Mouse (Mus musculus) megakaryocyte-erythroid progenitor cell, adult 5-6 weeks (primary cell): Measurements from ENCODE around the gene Slc2a4. TPM values are rescaled to one million over a fixed set of nuclear protein-coding genes. Genes with fewer than 3 reads are reported as not detected.
"Not testable (repeated sequence)": the region's sequence is repeated elsewhere in the genome, so short reads cannot be mapped to it uniquely, and the experiment has no call there.

ENCODE experiments used
- ATAC-seq: replicated peaks from 2 replicates; pipeline ENCODE4 v1.8.0; 2016; ENCODE audit warnings: mild to moderate bottlenecking, inconsistent platforms; ENCODE audit not compliant: severe bottlenecking, poor library complexity, low FRiP score, low TSS enrichment
- total RNA-seq, 2 experiments: library from RNA; stranded (forward) in 1 of 2; stranded (reverse) in 1 of 2; fragments of 200-1000, 215-1000 nt in 1 of 2; fragments of >200 nt in 1 of 2; fragmentation: Nextera tagmentation in 1 of 2; gene quantifications; 2 replicates each; pipeline ENCODE4 v1.2.3; 2014 to 2017

Slc2a4 gene
- total RNA-seq, 2 experiments from 2014 or later: 0.19 to 5.2 TPM

DNA sequence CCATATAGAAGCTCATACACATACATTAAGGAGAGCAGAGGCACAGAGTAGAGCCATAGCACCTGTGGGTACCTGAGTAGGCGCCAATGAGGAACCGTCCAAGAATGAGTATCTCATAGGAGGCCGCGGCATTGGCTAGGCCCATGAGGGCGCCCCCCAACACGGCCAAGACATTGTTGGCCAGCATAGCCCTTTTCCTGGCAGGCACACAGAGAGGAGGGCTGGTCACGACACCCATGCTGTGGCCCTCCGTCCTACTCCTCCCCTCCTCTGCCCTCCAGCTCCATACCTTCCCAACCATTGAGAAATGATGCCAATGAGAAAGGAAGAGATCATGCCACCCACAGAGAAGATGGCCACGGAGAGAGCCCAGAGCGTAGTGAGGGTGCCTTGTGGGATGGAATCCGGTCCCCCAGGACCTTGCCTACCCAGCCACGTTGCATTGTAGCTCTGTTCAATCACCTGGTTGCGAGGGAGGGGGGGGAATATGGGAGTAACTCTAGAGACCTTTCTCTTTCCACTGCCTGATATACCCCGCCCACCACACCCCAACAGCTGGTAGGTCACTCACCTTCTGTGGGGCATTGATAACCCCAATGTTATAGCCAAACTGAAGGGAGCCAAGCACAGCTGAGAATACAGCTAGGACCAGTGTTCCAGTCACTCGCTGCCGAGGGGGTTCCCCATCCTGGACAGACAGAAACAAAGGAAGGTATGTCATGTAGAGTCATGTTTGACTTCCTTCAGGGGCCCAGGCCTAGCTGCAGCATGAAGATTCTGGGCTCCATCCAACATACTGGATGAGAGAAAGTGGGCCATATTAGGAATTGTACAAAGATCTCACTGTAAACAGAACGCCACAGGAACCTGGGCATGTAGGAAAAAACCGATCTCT lies 1.7 kb downstream of the Slc2a4 start:
- ATAC-seq: peak; percentile 43

DNA sequence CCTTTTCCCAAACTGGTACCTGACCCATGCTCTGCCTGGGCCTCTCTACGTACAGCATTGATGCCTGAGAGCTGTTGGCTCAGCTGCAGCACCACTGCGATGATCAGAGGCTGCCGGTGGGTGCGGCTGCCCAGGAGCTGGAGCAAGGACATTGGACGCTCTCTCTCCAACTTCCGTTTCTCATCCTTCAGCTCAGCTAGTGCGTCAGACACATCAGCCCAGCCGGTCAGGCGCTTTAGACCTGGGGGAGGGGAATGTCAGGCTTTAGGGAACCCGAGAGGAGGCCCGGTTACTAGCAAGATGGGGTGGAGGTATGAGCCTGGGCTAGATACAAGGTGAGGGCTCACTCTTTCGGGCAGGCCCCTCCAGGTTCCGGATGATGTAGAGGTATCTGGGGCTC lies 2.8 kb downstream of the Slc2a4 start:
- ATAC-seq: no peak

DNA sequence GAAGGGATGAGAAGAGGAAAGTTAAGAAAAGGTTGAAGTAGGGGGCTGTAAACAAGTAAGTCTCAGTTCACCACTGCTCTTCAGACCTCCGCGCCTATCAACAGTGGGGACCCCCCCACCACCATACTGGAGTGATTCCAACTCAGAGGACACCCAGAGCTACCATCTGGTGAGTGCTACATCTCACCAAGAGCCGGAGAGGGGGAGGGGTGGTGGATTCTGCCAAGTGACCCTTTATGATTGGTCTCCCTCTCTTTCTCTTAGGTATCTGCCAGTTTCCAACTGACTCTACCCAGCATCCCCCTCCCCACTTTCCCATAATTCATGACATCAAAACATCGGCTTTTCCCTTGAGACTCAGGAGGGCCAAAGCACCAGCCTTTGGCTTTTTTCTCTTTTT lies 7.0 kb downstream of the Slc2a4 start:
- no peak for ATAC-seq

DNA sequence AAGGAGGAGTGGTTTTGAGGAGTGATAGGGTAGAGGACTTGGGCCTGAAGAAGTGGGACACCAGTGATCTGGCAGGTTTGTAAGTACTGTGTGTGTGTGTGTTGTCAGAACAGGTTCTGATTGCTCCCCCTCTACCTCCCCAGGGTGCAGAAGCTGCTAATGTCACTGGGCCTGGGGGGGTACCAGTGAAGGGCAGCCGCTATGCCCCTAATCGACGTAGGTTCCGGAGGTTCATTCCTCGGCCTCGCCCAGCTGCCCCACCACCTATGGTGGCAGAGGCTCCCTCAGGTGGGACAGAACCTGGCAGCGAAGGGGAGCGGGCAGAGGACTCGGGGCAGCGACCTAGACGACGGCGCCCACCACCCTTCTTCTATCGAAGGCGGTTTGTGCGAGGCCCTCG lies 8.3 kb downstream of the Slc2a4 start:
- no peak for ATAC-seq

DNA sequence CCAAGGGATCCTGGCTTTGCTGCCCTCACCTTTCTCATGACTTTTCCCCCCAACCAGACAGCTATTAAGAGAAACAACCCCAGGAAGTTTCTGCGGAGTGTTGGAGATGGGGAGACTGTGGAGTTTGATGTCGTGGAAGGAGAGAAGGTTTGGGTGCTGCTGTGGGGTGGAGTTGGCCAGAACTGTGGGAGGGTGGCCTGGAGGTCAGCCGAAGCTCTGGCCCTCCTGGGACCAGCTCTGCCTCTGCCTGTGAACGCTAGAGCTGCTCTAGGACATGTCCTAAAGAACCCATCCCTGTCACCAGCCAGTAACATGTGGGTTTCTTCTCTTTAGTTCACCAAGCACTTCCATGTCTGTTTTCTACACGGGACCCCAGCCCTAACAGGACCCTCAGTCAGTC lies 8.8 kb downstream of the Slc2a4 start:
- no peak for ATAC-seq

DNA sequence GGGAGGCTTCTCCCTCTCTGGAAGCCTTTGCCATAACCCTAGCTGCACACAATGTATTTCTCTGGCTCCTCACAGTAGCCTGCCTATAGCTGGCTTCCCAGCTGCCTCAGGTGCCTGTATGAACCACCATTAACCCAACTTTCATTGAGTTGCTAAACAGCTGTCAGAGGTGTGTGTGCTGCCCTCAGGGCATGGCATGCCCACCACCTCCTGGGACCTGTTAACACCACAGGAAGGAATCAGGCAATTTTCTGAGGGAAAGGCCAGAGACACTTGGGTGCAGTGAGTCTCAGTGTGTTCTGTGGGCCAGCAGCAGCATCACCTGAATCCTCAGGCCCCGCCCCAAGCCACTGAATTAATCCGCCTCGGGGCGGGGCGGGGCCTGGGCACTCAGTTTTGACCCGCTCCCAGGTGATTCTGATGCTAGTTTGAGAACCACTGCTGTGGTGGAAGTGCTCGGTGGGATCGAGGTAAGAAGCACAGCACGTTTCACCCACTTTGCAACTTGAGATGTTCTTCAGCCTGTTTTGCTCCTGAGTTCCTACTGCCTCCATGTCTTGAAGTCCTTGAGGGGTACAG lies 9.5 kb downstream of the Slc2a4 start:
- no peak for ATAC-seq

DNA sequence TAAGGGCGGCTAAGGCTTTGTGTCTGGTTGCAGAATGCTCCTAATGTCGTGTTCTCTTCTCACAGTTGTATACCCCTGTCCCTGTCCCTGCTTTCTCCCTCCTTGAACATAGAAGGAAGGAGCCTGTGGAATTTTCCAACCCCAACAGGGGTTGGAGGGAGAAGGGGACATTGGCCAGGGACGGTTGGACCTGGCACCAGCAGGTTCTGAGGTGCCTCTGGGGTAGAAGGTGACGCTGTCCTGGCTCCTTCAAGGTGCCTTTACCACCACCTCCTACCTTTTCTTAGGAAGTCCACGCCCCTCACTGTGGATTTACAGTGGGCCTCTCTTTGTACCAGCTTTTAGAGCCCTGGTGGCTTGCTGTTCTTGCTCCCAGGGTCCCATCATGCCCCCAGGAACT lies 10.2 kb downstream of the Slc2a4 start:
- ATAC-seq: no peak

DNA sequence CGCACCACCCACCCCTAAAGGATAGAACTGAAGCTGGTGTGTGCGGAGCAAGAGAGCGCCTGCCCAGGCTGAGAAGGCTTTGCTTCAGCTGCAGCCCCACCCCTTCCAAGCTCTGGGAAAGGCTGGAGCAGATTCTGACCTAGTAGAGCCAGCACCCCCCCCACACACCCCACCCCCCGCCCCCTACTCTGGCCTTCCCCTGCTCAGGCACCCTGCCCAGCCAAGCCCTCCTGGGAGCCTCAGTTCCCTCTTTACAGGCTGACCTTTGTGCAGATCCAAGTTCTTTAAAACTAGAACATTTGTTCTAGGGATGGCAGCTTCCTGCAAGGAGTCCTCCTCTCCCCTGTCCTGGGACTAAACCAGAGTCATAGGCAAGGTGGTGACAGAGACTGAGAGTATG lies 10.6 kb downstream of the Slc2a4 start:
- no peak for ATAC-seq

DNA sequence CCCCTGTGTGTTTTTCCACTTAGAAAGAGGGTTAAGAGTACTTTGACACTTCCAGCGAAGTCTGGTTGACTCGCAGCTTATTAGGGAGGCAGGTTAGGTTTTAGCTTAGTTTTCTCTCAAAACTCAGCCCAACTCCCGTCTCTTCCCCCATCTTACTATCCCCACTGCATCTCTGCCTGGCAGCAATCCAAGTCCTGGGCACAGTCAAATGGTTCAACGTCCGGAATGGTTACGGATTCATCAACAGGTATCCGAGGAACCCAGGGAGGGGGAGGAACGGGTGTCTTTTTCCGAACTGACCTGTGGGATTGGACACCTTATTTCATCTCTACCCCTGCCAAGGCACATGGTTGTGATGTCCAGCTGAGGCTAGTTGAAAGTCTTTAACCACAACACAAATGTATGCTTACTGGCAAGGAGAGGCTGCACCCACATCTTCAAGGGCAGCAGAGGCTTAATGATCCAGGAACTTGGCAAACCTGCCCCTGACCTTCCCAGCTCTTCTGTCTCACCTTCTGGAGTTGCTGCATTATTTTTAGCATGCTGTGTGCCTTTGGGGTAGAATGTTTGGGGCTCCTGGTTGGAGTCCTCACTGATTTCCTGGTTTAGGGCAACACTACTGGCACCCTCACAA lies 11.2 kb downstream of the Slc2a4 start:
- no peak for ATAC-seq

DNA sequence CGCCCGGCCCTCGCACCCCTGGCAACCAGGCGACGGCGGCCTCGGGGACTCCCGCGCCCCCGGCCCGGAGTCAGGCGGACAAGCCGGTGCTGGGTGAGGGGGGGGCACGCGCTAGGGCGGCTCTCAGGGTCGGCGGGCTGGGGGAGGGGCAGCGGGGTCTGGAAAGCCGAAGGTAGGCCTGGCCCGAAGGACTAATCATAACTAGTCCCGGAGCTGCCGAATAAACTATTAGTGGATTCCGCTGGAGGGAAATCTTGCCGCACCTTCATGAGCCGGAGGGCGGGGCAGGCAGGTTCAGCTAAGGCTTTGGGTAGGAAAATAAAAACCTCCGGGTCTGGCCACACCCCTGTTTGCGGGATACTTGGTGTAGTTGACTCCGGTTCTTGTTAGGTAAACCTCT lies 11.8 kb downstream of the Slc2a4 start:
- ATAC-seq: no peak

DNA sequence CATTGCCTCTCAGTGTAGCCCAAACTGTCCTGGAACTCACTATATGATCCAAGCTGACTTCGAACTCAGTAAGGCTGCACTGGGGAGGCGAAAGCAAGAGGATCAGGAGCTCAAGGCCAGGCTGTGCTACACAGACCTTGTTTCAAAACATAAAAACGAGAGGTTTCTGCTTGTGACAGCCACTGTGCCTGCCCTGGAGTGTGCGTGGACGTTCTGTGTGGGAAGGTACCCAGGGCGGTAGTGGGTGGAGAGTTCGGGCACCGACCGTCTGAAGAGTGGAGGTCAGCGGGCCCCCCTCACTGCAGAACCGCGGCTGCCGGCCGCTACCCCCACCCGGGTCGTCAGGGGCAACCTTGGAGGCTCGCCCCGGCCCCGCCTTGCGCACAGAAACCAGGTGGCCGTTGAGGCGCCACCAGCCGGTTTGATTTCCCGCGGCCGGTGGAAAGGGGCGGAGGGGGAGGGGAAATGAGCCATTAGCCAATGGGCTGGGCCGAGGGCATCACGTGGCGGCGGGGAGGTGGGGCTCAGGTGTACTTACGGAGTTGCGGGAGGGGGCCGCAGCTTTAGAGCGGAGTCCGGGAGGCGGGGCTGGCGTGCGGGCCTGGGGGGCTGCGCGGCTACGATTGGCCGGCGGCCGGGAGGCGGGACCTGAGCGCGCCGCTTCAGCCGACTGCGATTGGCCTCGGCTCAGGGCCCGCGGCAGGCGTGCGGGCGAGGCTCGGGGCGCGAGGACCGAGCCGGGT lies 12.7 kb downstream of the Slc2a4 start, which contains the start of gene Ybx2:
Gene Ybx2 (plus strand): TSS at position 660 of the 743 bp plus-strand sequence.
- peak; percentile 49 for ATAC-seq

DNA sequence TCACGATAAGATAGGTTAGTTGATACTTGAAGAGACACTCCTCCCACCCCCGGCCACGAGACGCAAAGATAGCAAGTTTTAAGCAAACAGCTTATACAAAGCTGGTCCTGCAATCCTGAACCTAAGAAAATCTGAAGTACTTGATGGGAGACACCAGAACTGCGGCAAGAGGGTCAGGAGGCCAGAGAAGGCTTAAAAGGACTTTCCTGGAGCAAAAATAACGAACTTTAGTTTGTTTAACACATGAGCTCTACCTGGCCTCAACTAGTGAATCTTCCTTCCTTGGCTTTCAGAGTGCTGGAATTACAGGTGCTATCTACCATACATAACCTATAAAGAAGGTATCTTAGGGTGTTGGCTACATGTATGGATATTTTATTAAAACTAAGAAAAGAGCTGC lies 13.3 kb downstream of the Slc2a4 start:
- no peak for ATAC-seq

DNA sequence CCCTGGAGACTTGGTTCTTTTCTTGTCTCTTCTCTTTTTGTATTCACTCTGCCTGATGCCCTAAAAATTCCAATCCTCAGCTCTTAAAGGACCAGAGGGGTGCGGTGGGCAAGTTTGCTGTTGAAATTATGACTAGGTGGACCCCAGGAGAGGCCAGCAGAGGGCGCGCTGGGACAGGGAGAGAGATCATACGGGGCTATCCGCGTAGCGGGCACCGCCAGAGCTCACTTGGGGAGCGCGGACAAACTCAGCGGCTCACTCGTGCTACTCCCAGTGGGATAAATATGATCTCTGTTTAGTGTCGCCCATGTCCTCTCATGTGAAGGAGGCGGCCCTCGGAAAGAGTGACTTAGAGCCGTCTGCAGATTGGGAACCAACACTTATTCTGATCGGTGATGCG lies 13.8 kb downstream of the Slc2a4 start:
- ATAC-seq: peak; percentile 74

DNA sequence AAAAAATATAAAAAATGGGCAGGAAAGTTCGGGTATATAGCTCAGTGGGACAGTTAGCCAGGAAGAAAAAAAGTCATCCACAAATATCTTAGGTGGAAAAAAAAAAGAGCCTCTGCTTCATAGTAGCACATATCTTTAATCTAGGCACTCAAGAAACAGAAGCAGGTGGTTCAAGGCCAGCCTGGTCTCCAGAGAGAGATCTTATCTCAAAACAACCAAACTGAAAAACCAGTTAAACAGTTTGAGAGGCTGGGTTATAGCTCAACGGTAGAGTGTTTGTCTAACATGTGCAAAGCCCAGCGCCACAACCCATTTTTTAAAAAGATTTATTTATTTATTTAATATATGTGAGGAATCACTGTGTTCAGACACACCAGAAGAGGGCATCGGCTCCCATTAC lies 14.9 kb downstream of the Slc2a4 start:
- ATAC-seq: no peak

DNA sequence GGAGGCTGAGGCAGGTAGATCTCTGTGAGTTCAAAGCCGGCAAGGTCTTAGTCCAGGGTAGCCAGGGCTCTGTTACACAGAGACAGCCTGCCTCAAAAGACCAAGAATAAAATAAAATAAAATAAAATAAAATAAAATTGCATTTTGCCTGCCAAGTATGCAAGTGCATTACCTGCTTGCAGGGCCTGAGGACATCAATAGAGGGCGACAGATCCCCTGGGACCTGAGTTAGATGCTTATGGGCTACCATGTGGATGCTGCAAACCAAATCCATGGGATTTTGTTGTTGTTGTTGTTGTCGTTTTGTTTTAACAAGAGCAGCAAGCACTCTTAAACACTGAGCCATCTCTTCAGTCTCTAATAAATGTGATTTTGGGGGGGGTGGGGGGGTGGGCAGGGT lies 15.7 kb downstream of the Slc2a4 start:
- ATAC-seq: no peak

DNA sequence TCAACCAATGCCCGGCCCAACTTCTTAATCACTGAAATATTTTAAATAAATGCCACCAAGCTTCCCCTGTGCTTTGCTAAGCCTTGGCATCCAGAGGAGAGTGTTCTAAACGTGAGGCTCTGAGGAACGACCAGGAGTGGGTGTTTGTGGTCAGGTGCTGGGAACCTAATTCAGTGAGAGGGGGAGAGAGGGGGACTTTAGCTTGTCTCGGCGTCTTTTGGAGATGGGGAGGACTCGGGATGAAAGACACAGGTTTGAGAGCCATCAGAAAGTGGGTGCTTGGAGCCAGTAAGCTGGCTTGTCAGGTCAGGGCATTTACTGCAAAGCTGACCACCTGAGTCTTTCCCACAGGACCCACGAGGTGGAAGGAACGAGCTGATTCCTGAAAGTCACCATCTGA lies 16.2 kb downstream of the Slc2a4 start:
- no peak for ATAC-seq

DNA sequence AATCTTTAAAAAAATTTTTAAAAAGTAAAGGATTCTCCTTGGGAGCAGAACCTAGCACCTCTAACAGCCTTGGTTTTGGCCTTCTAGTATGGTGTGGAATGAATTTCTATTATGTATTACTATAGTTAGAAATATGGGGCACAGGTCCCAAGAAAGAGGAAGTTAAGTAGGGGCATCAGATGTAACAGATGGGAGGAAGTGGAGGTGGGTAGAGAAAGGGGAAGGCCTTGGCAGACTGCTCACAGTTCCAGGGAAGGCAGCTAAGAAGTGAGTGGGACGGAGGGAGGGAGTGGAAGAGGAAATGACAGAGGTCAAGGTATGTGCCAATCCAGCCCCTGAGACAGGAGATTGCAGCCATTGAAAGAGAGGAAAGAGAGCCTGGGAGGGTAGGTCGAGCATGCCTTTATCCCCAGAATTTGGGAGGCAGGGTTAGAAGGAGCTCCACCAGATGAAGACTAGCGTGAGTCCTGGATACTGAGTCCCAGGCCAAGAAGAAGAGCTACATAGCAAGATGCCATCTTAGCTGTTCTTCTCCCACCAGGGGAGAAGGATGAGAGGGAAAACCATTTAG lies 16.9 kb downstream of the Slc2a4 start:
- no peak for ATAC-seq

DNA sequence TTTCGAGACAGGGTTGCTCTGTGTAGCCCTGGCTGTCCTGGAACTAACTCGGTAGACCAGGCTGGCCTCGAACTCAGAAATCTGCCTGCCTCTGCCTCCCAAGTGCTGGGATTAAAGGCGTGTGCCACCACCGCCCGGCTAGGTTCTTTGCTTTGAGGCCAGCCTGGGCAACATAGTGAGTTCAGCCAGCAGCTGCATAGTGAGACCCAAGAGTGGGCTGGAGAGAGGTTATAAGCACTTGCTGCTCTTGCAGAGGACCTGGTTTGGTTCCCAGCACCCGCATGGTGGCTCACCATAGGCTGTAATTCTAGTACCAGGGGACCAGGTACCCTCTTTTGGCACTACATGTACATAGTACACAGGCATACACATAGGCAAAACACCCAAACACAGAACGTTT lies 17.8 kb downstream of the Slc2a4 start:
- ATAC-seq: not testable (repeated sequence)

DNA sequence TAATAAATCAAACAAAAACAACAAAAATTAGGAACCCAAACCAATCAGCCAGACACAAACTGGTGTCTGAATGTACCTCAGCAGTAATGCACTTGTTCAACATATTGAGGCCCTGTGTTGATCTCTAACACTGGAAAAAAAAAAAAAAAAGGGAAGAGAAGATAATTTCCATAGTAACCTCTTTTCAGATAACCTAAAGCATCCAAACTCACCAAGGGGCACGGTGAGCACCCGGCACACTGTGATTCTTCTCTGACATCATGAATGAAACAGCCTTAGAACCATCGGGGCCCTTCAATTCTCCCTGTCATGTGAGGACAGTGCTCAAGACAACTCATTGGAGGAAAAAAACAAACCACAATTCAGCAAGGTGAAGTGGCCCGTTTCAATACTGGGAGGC lies 18.3 kb downstream of the Slc2a4 start:
- no peak for ATAC-seq

DNA sequence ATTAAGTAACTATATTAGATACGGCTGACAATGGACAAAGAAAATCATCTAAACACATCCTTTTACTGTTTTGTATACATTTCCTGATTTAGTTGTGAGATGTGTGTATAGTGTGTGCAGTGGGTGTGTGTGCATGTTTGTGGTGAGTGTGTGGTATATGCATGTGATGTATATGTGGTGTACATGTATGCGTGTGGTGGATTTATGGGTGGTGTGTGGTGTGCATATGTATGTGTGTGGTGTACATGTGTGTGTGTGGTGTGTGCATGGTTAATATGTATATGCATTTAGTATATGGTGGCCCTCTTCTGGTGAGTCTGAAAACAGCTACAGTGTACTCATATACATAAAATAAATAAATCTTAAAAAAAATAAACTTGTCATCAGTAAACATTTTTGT lies 20.5 kb downstream of the Slc2a4 start:
- no peak for ATAC-seq
